24 mouse cellular contexts compared by ENCODE assay signal in genomic region chr13:91413752-91414503, GRCm38 (mm10). TPM values are rescaled to one million over a fixed set of nuclear protein-coding genes. Genes with fewer than 3 reads are reported as not detected.
DNase-seq lines count a peak whose midpoint lies in the region; ATAC-seq lines count a peak whose summit lies in the region.
"Had no signal": no experiment of that assay in that cellular context is flagged by ENCODE, and none has a peak within 500 bp of the region (broad histone marks: within the 10 kb centered on the region; RNA-seq: fewer than 3 reads in every experiment).

No protein-coding gene starts in this region.

- no peak for DNase-seq in frontal cortex, postnatal 14 days (ENCODE audit: low spot score in 2 of 2)
- DNase-seq in brain, adult 2 months (ENCODE audit: low read depth, low spot score) = peak; percentile 52
- no peak for DNase-seq in heart, postnatal 4 days
- no peak for DNase-seq in cerebellum, adult 11-12 months
- no peak for DNase-seq in layer of hippocampus, postnatal 10 days (ENCODE audit: low spot score in 2 of 2)
- DNase-seq: adrenal gland, adult 8-10 months; adrenal gland, postnatal 14 days; adrenal gland, postnatal 36 days; B cell, adult 2 months; cerebellum, adult 11 months; cerebellum, adult 2 months; cerebellum, adult 9-10 months; cerebellum, postnatal 10 days; cerebellum, postnatal 25 days; embryo, embryonic 11 days; forebrain, postnatal 0 days had no signal

- ATAC-seq in frontal cortex, adult (ENCODE audit: low TSS enrichment) = peak; percentile 93
- peak; percentile 84 for ATAC-seq in granulocyte monocyte progenitor cell, adult 5-6 weeks (replicated peaks; ENCODE audit: poor library complexity, severe bottlenecking)
- peak; percentile 53 for ATAC-seq in megakaryocyte progenitor cell, adult 5-6 weeks (replicated peaks; ENCODE audit: poor library complexity)
- ATAC-seq: activated CD4-positive, CD25-positive, alpha-beta regulatory T cell, adult 4 months; CD4-positive, CD25-positive, alpha-beta regulatory T cell, adult 4 months; forebrain, embryonic 13.5 days; forebrain, embryonic 15.5 days; forebrain, postnatal 0 days; Patski had no signal

RNA-seq across cellular contexts. Expression of gene Ssbp2, which starts 46.2 kb away (rescaled TPM):
- total RNA-seq in granulocyte monocyte progenitor cell, adult 5-6 weeks (2014; fragmentation: Nextera tagmentation) = 49.7 and 56.9 TPM in 2 replicates
- total RNA-seq in granulocyte monocyte progenitor cell, adult 5-6 weeks (2017) = 23.1 and 26.5 TPM in 2 replicates
- total RNA-seq in megakaryocyte progenitor cell, adult 5-6 weeks (2015) = 49.8 and 60.5 TPM in 2 replicates
- total RNA-seq in megakaryocyte progenitor cell, adult 5-6 weeks (2017) = 26.7 and 39.1 TPM in 2 replicates
- 10 to 100 TPM; 56.3 to 62.0 TPM for total RNA-seq in heart, postnatal 4 days (2021)
- total RNA-seq in layer of hippocampus, postnatal 10 days (2021) = 100 to 1,000 TPM; 109 to 110 TPM
